Mouse (Mus musculus) lung, embryonic 15.5 days (tissue): ENCODE measurements around the gene Myof. TPM values are rescaled to one million over a fixed set of nuclear protein-coding genes. Genes with fewer than 3 reads are reported as not detected.

ENCODE experiments used
- ATAC-seq: fragments of 200-750 bp; cut with Nextera tagmentation; 2 replicates; pipeline ENCODE4 v1.8.0; 2017; ENCODE audit warnings: moderate number of reproducible peaks, borderline replicate concordance; ENCODE audit not compliant: low FRiP score, low TSS enrichment; ENCODE audit errors: extremely low read depth
- H3K27ac ChIP-seq: fragments of 300-500 bp; sonication (generic); 2 replicates; pipeline ENCODE4 v1.5.1; 2015; ENCODE audit warnings: moderate library complexity, mild to moderate bottlenecking, inconsistent platforms
- H3K27me3 ChIP-seq: fragments of 300-500 bp; sonication (generic); 2 replicates; pipeline ENCODE4 v1.6.1; 2015; ENCODE audit warnings: inconsistent platforms
- H3K36me3 ChIP-seq: fragments of 300-500 bp; sonication (generic); 2 replicates; pipeline ENCODE4 v1.6.1; 2015; ENCODE audit warnings: inconsistent platforms
- H3K4me1 ChIP-seq: fragments of 300-500 bp; sonication (generic); 2 replicates; pipeline ENCODE4 v1.6.1; 2015; ENCODE audit warnings: inconsistent platforms
- H3K4me2 ChIP-seq: fragments of 300-500 bp; sonication (generic); 2 replicates; pipeline ENCODE4 v1.6.1; 2015; ENCODE audit warnings: inconsistent platforms, mild to moderate bottlenecking, moderate library complexity
- H3K4me3 ChIP-seq: fragments of 300-500 bp; sonication (generic); 2 replicates; pipeline ENCODE4 v1.5.1; 2015; ENCODE audit warnings: mild to moderate bottlenecking, inconsistent platforms
- H3K9ac ChIP-seq: fragments of 300-500 bp; sonication (generic); 2 replicates; pipeline ENCODE4 v1.6.1; 2015; ENCODE audit warnings: inconsistent platforms
- H3K9me3 ChIP-seq: fragments of 300-500 bp; sonication (generic); 2 replicates; pipeline ENCODE4 v1.6.1; 2016; ENCODE audit warnings: inconsistent platforms
- WGBS: fragments of 180-500 bp; shearing (Covaris S2); methylation state at CpG from one replicate; pipeline ENCODE4 v1.1.7; 2015; 5-methylcytosine and 5-hydroxymethylcytosine counted together
- polyA plus RNA-seq: library from polyadenylated mRNA; unstranded; fragments of >200 nt; fragmentation: Nextera tagmentation; extraction: Ambion mirVana; gene quantifications from 2 replicates; pipeline ENCODE4 v1.2.1, GENCODE M21; 2015

Myof gene
- polyA plus RNA-seq, 1 experiment from 2014 or later: 29.4 TPM

DNA sequence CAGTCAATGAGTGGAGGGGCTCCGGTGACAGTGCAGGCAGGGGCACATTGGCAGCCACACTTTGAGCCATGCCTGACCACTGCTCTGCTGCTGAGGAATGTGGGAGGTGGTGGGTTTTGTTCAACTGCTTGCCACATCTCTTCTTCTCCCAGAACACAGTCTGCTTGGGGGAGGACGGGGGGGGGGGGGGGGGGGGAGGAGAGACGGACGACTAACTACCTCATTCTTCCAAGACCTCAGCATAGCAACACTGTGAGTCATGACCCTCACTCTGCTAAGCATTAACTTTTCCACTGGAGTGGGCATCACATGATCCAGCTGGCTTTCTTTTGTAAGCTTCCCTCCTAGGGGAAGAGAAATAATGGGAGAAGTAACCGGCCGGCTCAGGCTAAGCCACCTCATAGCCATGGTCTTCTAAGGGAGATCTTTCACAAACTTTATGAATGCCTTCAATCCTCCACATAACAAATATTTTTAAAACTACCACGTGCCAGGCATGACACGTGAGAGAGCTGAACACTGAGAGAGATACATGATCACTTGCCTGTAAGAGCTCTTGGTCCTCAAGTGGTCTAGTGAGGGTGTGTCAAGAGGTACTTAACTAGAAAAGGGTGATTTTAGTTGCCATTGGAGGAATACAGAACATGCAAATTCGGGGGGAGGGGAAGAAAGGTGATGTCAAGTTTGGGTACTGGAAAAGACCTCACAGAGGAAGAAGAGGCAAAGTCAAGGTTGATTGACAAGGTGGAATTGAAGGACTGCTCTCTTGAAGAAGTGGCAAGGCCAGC, 17.9 kb downstream of the Myof start:
- H3K4me1 ChIP-seq: peaks cover 59% of the 10 kb centered on the region
- H3K9me3 ChIP-seq: no peaks in the 10 kb centered on the region
- no peaks in the 10 kb centered on the region; the same call in 1 of the 2 replicates for H3K36me3 ChIP-seq
- H3K4me2 ChIP-seq: peak overlapping the region; percentile 38
- H3K27ac ChIP-seq: peak overlapping the region; percentile 94
- peak; percentile 80 for ATAC-seq
- WGBS: 20% methylated on average over 9 of the region's 9 CpGs
- H3K27me3 ChIP-seq: no peaks in the 10 kb centered on the region
- 0 out of 2 replicates have a peak overlapping the region, but pooled peaks have one; percentile 4 for H3K9ac ChIP-seq
- H3K4me3 ChIP-seq: no peak overlapping the region

- Histone ChIP-seq H3K36me3 (no peaks in the 10 kb centered on the region; the same call in 1 of the 2 replicates), H3K4me3 (no peak overlapping the region), H3K4me2 (no peak overlapping the region), H3K9ac (no peak overlapping the region), H3K9me3 (no peaks in the 10 kb centered on the region), H3K27me3 (no peaks in the 10 kb centered on the region), H3K4me1 (peaks cover 40% of the 10 kb centered on the region), H3K27ac (no peak overlapping the region)
- no peak for ATAC-seq
- WGBS: 66% methylated on average over 4 of the region's 4 CpGs
Observed at GRCm38 (mm10) chr19:38023603-38024002, 19.8 kb downstream of the Myof start.

- no peak overlapping the region for H3K4me3 ChIP-seq
- peaks cover 33% of the 10 kb centered on the region for H3K4me1 ChIP-seq
- no peak for ATAC-seq
- H3K27ac ChIP-seq: no peak overlapping the region
- H3K36me3 ChIP-seq: no peaks in the 10 kb centered on the region; the same call in 1 of the 2 replicates
- WGBS: 40% methylated on average over 4 of the region's 4 CpGs
- H3K9me3 ChIP-seq: no peaks in the 10 kb centered on the region
- no peak overlapping the region for H3K4me2 ChIP-seq
- no peak overlapping the region for H3K9ac ChIP-seq
- H3K27me3 ChIP-seq: no peaks in the 10 kb centered on the region
Observed at GRCm38 (mm10) chr19:38022710-38023109, 20.7 kb downstream of the Myof start.

GRCm38 (mm10) chr19:38015873-38016254, 27.5 kb downstream of the Myof start:
- H3K4me2 ChIP-seq: no peak overlapping the region
- peak overlapping the region; percentile 87 for H3K27ac ChIP-seq
- H3K9me3 ChIP-seq: no peaks in the 10 kb centered on the region
- 64% methylated on average over 1 of the region's 1 CpGs for WGBS
- no peak overlapping the region for H3K9ac ChIP-seq
- ATAC-seq: peak; percentile 28; the same call in 1 of the 2 replicates
- H3K36me3 ChIP-seq: no peaks in the 10 kb centered on the region
- H3K4me3 ChIP-seq: no peak overlapping the region
- H3K27me3 ChIP-seq: no peaks in the 10 kb centered on the region
- H3K4me1 ChIP-seq: peaks cover 20% of the 10 kb centered on the region

DNA sequence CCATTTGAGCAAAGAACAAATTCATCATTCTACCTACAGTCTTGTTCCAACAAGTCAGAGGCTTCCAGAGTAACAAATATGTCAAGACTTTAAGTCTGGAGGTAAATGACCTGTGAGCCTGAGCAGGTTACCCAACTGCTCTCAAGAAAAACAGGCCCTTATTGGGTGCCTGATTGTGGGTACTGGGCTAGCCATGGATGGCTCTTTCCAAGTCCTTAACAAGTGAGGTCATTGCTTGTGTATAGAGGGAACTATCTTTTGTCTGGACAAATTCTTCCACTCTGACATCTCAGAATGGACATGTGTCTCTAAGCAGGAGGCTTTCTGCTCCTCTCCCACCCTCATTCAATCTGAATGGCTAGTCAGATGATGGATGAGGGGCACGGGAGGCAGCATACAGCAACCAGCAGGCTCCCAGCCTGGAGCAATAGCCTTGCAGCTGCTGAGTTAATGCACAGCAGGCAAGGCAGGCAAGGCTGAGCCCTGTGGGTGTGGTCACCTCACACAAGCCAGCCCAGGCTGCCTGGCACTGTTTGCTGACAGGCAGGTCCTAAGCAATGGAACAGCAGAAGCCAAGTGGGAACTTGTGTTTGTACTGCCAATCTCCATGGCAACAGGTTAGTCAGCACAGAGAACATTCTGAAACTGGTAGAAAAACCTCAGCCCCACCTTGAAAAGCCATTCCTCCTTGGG, 28.1 kb downstream of the Myof start:
- no peak overlapping the region for H3K4me3 ChIP-seq
- no peaks in the 10 kb centered on the region for H3K9me3 ChIP-seq
- no peaks in the 10 kb centered on the region for H3K27me3 ChIP-seq
- peaks cover 20% of the 10 kb centered on the region for H3K4me1 ChIP-seq
- no peak overlapping the region for H3K4me2 ChIP-seq
- ATAC-seq: peak; percentile 95
- H3K9ac ChIP-seq: no peak overlapping the region
- 4% methylated on average over 1 of the region's 1 CpGs for WGBS
- H3K36me3 ChIP-seq: no peaks in the 10 kb centered on the region
- H3K27ac ChIP-seq: peak overlapping the region; percentile 87

GRCm38 (mm10) chr19:38014443-38014842, 28.9 kb downstream of the Myof start:
- no peaks in the 10 kb centered on the region for H3K27me3 ChIP-seq
- no peaks in the 10 kb centered on the region for H3K9me3 ChIP-seq
- no peak overlapping the region for H3K27ac ChIP-seq
- no peak for ATAC-seq
- H3K36me3 ChIP-seq: no peaks in the 10 kb centered on the region
- H3K4me3 ChIP-seq: no peak overlapping the region
- no peak overlapping the region for H3K9ac ChIP-seq
- no peak overlapping the region for H3K4me2 ChIP-seq
- H3K4me1 ChIP-seq: peaks cover 20% of the 10 kb centered on the region
- WGBS: 60% methylated on average over 5 of the region's 5 CpGs

- no peak overlapping the region for H3K4me3 ChIP-seq
- no peak overlapping the region for H3K27ac ChIP-seq
- peaks cover 12% of the 10 kb centered on the region for H3K4me1 ChIP-seq
- H3K9ac ChIP-seq: no peak overlapping the region
- H3K4me2 ChIP-seq: no peak overlapping the region
- no peak for ATAC-seq
- no peaks in the 10 kb centered on the region for H3K36me3 ChIP-seq
- H3K27me3 ChIP-seq: no peaks in the 10 kb centered on the region
- 63% methylated on average over 1 of the region's 1 CpGs for WGBS
- H3K9me3 ChIP-seq: no peaks in the 10 kb centered on the region
Observed at GRCm38 (mm10) chr19:38011379-38011778, 32.0 kb downstream of the Myof start.

DNA sequence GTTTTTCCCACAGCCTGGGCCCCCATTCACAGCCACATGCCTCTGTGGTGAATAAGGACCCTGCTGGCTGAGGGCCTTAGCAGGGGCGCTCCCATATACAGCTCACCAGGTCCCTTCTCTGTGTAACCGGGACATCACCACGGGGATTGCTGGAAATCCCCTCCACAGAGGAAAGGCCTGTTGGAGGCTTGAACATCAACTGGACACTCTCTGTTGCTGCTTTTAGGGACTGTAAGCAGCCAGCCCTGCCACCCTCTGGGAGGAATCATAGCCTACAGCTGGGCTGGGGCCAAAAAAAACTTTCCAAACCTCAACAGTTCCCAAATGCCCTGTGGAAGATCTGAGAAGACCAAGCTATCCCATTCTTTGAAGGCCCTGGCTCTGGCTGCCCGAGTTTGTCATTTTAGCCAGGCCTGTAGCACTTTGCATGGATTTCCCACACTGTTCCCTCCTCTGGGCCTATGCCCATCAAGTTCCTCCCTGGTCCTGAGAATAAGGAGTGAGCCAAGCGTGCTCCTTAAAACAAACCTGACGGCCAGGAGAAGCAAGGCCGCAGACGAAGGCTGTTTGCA, 38.5 kb downstream of the Myof start:
- no peaks in the 10 kb centered on the region for H3K27me3 ChIP-seq
- peak; percentile 50 for ATAC-seq
- peaks cover 22% of the 10 kb centered on the region for H3K4me1 ChIP-seq
- H3K9ac ChIP-seq: no peak overlapping the region
- H3K9me3 ChIP-seq: no peaks in the 10 kb centered on the region
- no peak overlapping the region for H3K4me2 ChIP-seq
- H3K27ac ChIP-seq: peak overlapping the region; percentile 54
- 57% methylated on average over 8 of the region's 8 CpGs for WGBS
- H3K4me3 ChIP-seq: no peak overlapping the region
- no peaks in the 10 kb centered on the region for H3K36me3 ChIP-seq

GRCm38 (mm10) chr19:38003671-38004521, 39.5 kb downstream of the Myof start:
- 39% methylated on average over 24 of the region's 24 CpGs for WGBS
- no peak overlapping the region for H3K4me2 ChIP-seq
- no peaks in the 10 kb centered on the region for H3K9me3 ChIP-seq
- peak; percentile 66; the same call in 1 of the 2 replicates for ATAC-seq
- no peak overlapping the region for H3K9ac ChIP-seq
- H3K27me3 ChIP-seq: no peaks in the 10 kb centered on the region
- H3K4me3 ChIP-seq: no peak overlapping the region
- H3K36me3 ChIP-seq: no peaks in the 10 kb centered on the region
- peaks cover 22% of the 10 kb centered on the region for H3K4me1 ChIP-seq
- H3K27ac ChIP-seq: peak overlapping the region; percentile 54

DNA sequence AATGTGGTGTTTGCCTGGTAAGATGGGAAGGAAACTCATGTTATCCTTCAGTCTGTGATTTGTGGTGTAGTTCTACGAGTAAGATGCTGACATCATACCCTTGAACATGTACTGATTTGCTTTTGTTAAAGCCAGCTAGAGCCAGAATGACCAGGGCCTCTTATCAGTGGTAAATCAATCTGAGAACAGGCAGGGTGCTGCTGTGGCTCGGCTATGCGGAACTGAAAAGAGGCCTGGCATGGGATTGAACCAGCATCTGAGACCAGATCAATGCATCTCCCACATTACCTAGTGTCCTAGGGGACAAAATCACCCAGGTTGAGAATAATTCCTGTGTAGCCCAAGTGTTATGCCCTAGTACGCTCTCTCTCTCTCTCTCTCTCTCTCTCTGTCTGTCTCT, 40.6 kb downstream of the Myof start:
- Histone ChIP-seq H3K27ac (no peak overlapping the region), H3K9ac (no peak overlapping the region), H3K36me3 (no peaks in the 10 kb centered on the region), H3K27me3 (no peaks in the 10 kb centered on the region), H3K4me1 (peaks cover 22% of the 10 kb centered on the region), H3K4me2 (no peak overlapping the region), H3K9me3 (no peaks in the 10 kb centered on the region), H3K4me3 (no peak overlapping the region)
- ATAC-seq: no peak
- 74% methylated on average over 4 of the region's 4 CpGs for WGBS

DNA sequence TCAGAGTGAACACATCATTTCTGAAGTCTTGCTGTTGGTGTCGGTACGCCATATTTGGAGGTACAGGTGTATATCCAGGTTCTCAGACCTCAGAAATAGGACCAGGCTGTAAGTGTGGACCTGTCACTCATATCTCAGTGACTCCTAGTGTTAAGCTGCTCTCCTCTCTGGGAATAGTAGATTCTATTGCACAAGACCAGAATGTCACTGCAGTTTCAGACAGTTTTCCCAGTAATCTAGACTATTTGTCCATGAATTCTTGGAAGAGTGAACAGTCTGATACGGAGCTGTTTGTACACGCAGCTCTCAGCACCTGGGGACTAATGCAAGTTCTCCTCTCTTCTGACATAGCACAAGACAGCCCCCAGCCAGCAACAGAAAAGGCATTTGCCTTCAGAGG, 42.4 kb downstream of the Myof start:
- WGBS: 86% methylated on average over 4 of the region's 4 CpGs

More for the DNA sequence above, 42.4 kb downstream of the Myof start:
- peaks cover 22% of the 10 kb centered on the region for H3K4me1 ChIP-seq
- H3K36me3 ChIP-seq: no peaks in the 10 kb centered on the region
- H3K27me3 ChIP-seq: no peaks in the 10 kb centered on the region
- no peak overlapping the region for H3K9ac ChIP-seq
- H3K4me3 ChIP-seq: no peak overlapping the region
- H3K9me3 ChIP-seq: no peaks in the 10 kb centered on the region
- ATAC-seq: no peak
- H3K27ac ChIP-seq: no peak overlapping the region
- H3K4me2 ChIP-seq: no peak overlapping the region
